Mouse (Mus musculus): ENCODE results near the gene Bckdha. TPM values are rescaled to one million over a fixed set of nuclear protein-coding genes. Genes with fewer than 3 reads are reported as not detected.

The Bckdha gene
- polyA plus RNA-seq, 1 experiment from 2014 or later = 57.5 TPM

GRCm38 (mm10) chr7:25690051-25690450 lies 31.3 kb upstream of the Bckdha start:
- H3K4me1 ChIP-seq (replicated peaks) = peaks cover 36% of the 10 kb centered on the region
- H3K9me3 ChIP-seq = no peaks in the 10 kb centered on the region; the same call in 1 of the 2 replicates
- H3K27me3 ChIP-seq = peaks cover 67% of the 10 kb centered on the region
- peak overlapping the region; percentile 87 for H3K4me2 ChIP-seq
- no peak overlapping the region for H3K9ac ChIP-seq (replicated peaks)
- H3K27ac ChIP-seq = no peak overlapping the region
- H3K4me3 ChIP-seq (replicated peaks) = no peak overlapping the region
- 33% methylated on average over 5 of the region's 5 CpGs for WGBS
- ATAC-seq (ENCODE audit: insufficient number of reproducible peaks, insufficient read depth, low FRiP score, low TSS enrichment, low read depth) = no peak
- H3K36me3 ChIP-seq = no peaks in the 10 kb centered on the region

DNA sequence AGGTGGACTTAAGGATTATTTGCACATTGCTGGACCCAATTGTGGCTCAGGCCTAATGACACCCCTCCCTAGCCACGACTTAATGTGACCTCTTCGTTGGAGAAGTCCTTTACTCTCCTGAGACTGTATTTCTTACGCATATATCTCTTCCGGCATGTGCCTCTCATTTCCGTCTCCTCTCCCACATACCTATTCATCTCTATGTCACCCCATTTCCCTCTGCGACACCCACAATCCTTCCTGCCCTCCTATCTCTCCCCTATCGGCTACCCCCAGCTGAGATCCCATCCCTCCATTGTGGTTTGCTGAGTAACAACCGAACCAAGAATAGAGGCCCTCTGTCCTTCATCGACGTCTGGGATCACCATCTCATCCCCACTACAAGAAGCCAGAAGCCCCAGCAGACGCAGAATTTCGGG lies 30.8 kb upstream of the Bckdha start:
- H3K27me3 ChIP-seq = peaks cover 72% of the 10 kb centered on the region
- H3K4me2 ChIP-seq = peak overlapping the region; percentile 87
- H3K27ac ChIP-seq = no peak overlapping the region
- H3K4me1 ChIP-seq (replicated peaks) = peaks cover 36% of the 10 kb centered on the region
- no peaks in the 10 kb centered on the region for H3K36me3 ChIP-seq
- no peak for ATAC-seq (ENCODE audit: insufficient number of reproducible peaks, insufficient read depth, low FRiP score, low TSS enrichment, low read depth)
- no peaks in the 10 kb centered on the region; the same call in 1 of the 2 replicates for H3K9me3 ChIP-seq
- H3K4me3 ChIP-seq (replicated peaks) = peak overlapping the region; percentile 67
- H3K9ac ChIP-seq (replicated peaks) = no peak overlapping the region
- 11% methylated on average over 12 of the region's 12 CpGs for WGBS

DNA sequence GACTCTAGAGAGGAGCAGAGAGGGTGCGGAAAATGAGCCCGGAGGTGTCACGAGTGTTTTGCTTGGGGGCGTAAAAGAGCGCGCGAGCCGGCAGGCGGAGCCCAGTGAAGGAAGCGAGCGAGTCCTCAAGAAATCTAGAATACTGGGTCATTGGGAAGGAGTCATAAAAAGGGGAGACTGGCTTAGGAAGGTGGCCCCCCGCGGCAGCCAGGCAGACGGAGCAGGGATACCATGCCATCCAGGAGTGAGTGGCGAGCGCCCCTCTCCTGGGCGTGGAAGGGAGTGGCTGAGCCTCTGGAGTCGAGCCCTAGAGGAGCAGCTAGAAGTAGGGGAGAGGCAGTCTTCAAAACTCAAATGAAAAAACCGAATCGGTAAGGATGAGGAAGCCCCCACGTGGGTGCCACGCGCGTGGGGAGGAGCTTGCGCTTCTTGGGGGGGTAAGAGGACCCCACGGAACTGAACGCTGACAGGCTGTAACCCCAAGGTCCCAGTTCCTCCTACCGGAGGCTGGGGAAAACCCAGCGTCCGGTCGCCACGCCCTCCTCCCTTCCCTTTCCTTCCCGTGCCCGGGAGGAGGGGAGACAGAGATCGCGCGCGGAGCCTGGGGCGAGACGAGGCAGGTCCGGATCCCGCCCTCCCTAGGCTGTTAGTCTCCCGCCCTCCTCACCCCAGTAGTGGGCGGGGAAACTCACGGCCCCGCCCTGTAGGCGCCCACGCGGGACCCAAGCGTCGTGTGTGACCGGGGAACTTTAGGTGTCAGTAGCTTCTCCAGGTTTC lies 30.2 kb upstream of the Bckdha start:
- Histone ChIP-seq H3K27ac (no peak overlapping the region), H3K4me1 (replicated peaks) (peaks cover 36% of the 10 kb centered on the region), H3K27me3 (peaks cover 72% of the 10 kb centered on the region), H3K9me3 (no peaks in the 10 kb centered on the region; the same call in 1 of the 2 replicates), H3K4me2 (peak overlapping the region; percentile 87), H3K4me3 (replicated peaks) (peak overlapping the region; percentile 67), H3K36me3 (no peaks in the 10 kb centered on the region), H3K9ac (replicated peaks) (peak overlapping the region; percentile 50)
- ATAC-seq (ENCODE audit: insufficient number of reproducible peaks, insufficient read depth, low FRiP score, low TSS enrichment, low read depth) = no peak
- WGBS = under 1% methylated on average over 52 of the region's 52 CpGs

DNA sequence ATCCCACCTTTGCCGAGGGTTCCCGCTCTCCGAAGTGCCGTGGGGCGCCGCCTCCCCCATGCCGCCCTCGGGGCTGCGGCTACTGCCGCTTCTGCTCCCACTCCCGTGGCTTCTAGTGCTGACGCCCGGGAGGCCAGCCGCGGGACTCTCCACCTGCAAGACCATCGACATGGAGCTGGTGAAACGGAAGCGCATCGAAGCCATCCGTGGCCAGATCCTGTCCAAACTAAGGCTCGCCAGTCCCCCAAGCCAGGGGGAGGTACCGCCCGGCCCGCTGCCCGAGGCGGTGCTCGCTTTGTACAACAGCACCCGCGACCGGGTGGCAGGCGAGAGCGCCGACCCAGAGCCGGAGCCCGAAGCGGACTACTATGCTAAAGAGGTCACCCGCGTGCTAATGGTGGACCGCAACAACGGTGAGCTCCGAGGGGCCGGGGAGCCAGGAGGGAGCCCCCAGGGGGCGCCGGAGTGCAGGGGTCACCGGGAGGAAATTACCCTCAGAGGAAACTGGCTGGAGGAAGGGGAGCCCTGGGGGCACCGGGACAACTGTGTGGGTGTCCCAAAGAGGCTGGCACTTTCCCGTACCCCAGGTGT lies 29.1 kb upstream of the Bckdha start:
- Histone ChIP-seq H3K9me3 (no peaks in the 10 kb centered on the region; the same call in 1 of the 2 replicates), H3K9ac (replicated peaks) (peak overlapping the region; percentile 63), H3K4me3 (replicated peaks) (peak overlapping the region; percentile 67), H3K27ac (peak overlapping the region; percentile 23; the same call in 1 of the 2 replicates), H3K4me2 (peak overlapping the region; percentile 87), H3K27me3 (peaks cover 72% of the 10 kb centered on the region), H3K36me3 (no peaks in the 10 kb centered on the region), H3K4me1 (replicated peaks) (peaks cover 36% of the 10 kb centered on the region)
- no peak for ATAC-seq (ENCODE audit: insufficient number of reproducible peaks, insufficient read depth, low FRiP score, low TSS enrichment, low read depth)
- under 1% methylated on average over 47 of the region's 47 CpGs for WGBS

- WGBS = 1% methylated on average over 52 of the region's 69 CpGs
These were observed 28.1 kb upstream of the Bckdha start, which contains the start of gene Tgfb1 for GRCm38 (mm10) chr7:25686680-25687531. Gene Tgfb1, plus strand, starts transcription at chr7:25687002.

DNA sequence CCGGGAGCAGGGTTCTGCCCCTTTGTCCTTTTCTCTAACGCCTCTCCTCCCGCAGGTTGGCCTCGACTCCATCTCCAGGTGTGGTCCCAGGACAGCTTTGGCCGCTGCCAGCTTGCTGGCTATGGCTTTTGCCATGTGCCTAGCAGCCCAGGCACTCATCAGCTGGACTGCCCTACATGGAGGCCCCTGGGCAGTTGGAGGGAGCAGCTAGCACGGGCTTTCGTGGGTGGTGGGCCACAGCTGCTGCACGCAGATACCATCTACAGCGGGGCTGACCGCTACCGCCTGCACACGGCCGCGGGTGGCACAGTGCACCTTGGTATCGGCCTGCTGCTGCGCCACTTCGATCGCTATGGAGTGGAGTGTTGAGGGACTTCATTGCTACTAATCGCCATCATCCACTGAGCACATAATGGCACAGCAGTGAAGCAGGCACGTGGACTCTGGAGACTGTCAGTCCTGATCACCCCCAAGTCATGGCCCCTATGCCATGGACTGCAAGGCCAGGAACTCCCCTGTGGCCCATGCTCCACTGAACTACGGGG lies 27.2 kb upstream of the Bckdha start:
- H3K4me1 ChIP-seq (replicated peaks) = peaks cover 40% of the 10 kb centered on the region
- peak overlapping the region; percentile 63; the same call in 1 of the 2 replicates for H3K9ac ChIP-seq (replicated peaks)
- H3K27me3 ChIP-seq = peaks cover 62% of the 10 kb centered on the region

More at GRCm38 (mm10) chr7:25686680-25687531, 28.1 kb upstream of the Bckdha start, which contains the start of gene Tgfb1:
- Histone ChIP-seq H3K9me3 (no peaks in the 10 kb centered on the region), H3K4me1 (replicated peaks) (peaks cover 36% of the 10 kb centered on the region), H3K4me2 (peak within 1 kb of the TSS; percentile 87), H3K4me3 (replicated peaks) (peak within 1 kb of the TSS; percentile 67), H3K36me3 (no peaks in the 10 kb centered on the region), H3K9ac (replicated peaks) (peak within 1 kb of the TSS; percentile 63), H3K27ac (peak within 1 kb of the TSS; percentile 23; the same call in 1 of the 2 replicates), H3K27me3 (peaks cover 70% of the 10 kb centered on the region)
- ATAC-seq (ENCODE audit: insufficient number of reproducible peaks, insufficient read depth, low FRiP score, low TSS enrichment, low read depth) = peak; percentile 43

DNA sequence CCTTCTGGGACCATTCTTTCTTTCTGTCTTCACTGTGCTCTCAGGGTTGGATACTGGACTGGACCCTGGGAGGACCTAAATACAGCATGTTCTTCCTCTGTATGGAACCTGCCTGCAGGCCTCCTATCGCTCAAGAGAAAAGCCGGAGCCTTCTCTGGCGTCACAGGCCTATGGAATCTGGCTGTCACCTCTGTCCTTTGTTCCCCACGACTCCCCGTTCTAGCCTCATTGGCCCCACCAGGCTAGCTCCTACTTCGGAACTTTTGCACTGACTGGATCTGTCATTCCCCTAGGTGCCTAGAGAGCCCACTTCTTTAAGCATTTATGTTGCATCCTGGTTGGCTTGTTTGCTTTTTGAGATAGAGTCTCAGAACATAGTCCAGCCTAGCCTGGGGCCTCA lies 25.9 kb upstream of the Bckdha start:
- no peaks in the 10 kb centered on the region for H3K36me3 ChIP-seq
- no peak for ATAC-seq (ENCODE audit: insufficient number of reproducible peaks, insufficient read depth, low FRiP score, low TSS enrichment, low read depth)
- H3K27ac ChIP-seq = no peak overlapping the region
- H3K27me3 ChIP-seq = peaks cover 50% of the 10 kb centered on the region
- H3K4me2 ChIP-seq = no peak overlapping the region
- no peak overlapping the region for H3K9ac ChIP-seq (replicated peaks)
- H3K4me3 ChIP-seq (replicated peaks) = no peak overlapping the region
- WGBS = 86% methylated on average over 6 of the region's 6 CpGs
- no peaks in the 10 kb centered on the region for H3K9me3 ChIP-seq
- H3K4me1 ChIP-seq (replicated peaks) = peaks cover 40% of the 10 kb centered on the region

More for the DNA sequence above, 27.2 kb upstream of the Bckdha start:
- no peaks in the 10 kb centered on the region for H3K9me3 ChIP-seq
- ATAC-seq (ENCODE audit: insufficient number of reproducible peaks, insufficient read depth, low FRiP score, low TSS enrichment, low read depth) = no peak
- no peaks in the 10 kb centered on the region for H3K36me3 ChIP-seq
- WGBS = 67% methylated on average over 21 of the region's 21 CpGs
- H3K4me2 ChIP-seq = peak overlapping the region; percentile 87
- peak overlapping the region; percentile 67 for H3K4me3 ChIP-seq (replicated peaks)
- no peak overlapping the region for H3K27ac ChIP-seq

DNA sequence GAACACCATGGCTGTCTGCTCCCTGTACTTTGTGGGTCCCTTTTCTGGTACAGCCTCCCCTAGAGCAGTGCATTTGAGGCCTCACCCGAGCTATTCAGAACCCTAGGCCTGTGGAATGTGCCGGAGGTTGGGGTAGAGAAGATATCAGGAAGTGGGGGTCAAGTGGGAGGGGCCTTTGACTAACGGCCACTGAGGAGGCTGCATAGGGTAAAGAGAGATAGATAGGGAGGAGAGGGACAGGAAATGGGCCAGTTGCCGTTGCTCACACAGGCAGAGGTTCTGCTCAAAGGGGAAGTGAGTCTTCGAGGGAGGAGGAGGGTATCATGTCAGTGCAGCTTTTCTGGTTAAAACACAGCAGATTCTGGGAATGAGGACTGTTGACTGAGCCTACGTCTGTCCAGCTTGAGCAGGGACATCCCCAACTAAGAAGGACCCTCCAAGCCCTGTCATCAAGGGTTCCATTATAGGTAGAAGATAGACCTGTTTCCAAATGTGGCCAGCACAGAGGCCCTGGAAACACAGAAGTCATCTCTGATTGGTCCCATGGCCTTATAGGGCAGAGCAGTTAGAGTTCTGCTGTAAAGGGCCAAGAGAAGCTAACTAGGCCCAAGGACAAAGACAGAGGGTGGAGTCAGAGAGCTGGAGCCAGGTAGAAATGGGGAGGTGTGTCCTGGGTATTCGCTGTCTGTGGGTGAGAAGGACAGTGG lies 24.8 kb upstream of the Bckdha start:
- Histone ChIP-seq H3K36me3 (no peaks in the 10 kb centered on the region), H3K4me3 (replicated peaks) (no peak overlapping the region), H3K4me2 (no peak overlapping the region), H3K27me3 (peaks cover 50% of the 10 kb centered on the region), H3K9ac (replicated peaks) (no peak overlapping the region; the same call in 1 of the 2 replicates), H3K27ac (no peak overlapping the region), H3K4me1 (replicated peaks) (peaks cover 31% of the 10 kb centered on the region), H3K9me3 (no peaks in the 10 kb centered on the region)
- ATAC-seq (ENCODE audit: insufficient number of reproducible peaks, insufficient read depth, low FRiP score, low TSS enrichment, low read depth) = no peak
- WGBS = 75% methylated on average over 7 of the region's 7 CpGs

DNA sequence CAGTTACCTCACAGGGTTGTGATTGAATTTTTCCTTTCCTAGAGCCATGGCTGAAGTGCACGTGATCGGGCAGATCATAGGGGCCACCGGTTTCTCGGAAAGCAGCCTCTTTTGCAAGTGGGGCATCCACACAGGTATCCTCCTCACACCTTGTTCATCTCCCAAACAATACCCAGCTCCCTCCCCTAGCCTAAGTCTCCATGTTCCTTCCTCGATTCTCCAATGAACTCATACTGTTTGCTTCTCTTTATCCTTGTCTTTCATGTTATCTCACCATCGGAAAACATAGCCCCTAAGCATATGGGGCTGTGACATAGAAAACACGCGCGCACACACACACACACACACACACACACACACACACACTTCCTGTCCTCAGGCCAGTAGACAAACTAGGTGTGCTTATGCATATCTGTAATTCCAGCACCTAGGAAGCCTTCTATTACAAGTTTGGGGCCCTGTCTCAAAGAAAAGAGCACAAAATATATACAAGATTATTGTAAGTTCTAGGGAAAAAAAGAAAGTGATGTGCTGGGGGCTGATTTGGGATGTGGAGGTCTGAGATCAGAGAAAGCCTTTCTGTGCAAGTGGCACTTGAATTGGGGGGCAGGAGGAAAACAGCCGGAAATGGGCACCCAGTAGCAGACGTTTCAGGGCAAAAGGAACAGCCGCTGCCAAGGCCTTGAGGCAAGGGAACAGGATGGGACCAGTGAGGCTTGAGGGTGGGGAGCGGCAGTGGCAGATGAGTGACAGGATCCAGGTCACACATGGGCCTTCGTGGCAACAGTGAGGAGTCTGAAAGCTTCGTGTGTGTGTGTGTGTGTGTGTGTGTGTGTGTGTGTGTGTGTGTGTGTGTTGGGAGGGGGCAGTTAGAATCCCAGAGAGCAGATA lies 22.8 kb upstream of the Bckdha start:
- Histone ChIP-seq H3K9me3 (no peaks in the 10 kb centered on the region), H3K36me3 (no peaks in the 10 kb centered on the region), H3K4me2 (peak overlapping the region; percentile 59), H3K4me3 (replicated peaks) (peak overlapping the region; percentile 61), H3K9ac (replicated peaks) (no peak overlapping the region), H3K4me1 (replicated peaks) (peaks cover 12% of the 10 kb centered on the region), H3K27ac (no peak overlapping the region), H3K27me3 (peaks cover 41% of the 10 kb centered on the region)
- WGBS = 65% methylated on average over 15 of the region's 15 CpGs
- ATAC-seq (ENCODE audit: insufficient number of reproducible peaks, insufficient read depth, low FRiP score, low TSS enrichment, low read depth) = no peak
